Comparison of ENCODE assay signal across 8 mouse cellular contexts in the genomic region with DNA sequence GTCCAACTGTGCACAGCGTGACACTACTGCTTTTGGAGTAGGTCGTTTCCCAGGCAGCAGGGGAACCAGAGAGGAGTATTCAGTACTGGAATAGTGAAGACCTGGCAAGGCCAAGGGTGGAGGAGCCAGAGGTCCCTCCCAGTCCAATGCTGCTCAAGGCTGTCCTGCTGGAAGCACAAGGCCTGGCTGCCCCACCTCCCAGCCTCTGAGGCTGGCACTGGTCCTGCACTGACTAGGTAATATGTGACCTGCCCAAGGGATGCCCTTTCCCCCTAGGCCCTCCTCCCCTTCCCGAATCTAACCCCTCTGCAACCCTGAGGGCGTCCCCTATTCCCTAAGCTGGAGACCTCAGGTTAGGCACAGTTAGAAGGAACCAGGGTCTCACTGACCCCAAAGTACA. TPM values are rescaled to one million over a fixed set of nuclear protein-coding genes. Genes with fewer than 3 reads are reported as not detected.
DNase-seq lines count a peak whose midpoint lies in the region; ATAC-seq and TF ChIP-seq lines count a peak whose summit lies in the region.

No protein-coding gene starts in this region.

- in situ Hi-C loops in ES-E14 (cut with MboI; ENCODE audit: low sequenced_read_pairs in 2 of 2, unreplicated experiment in 2 of 2) = no loop called here

- peak overlapping the region; percentile 88 for H3K4me2 ChIP-seq in limb, embryonic 11.5 days (ENCODE audit: low read depth, severe bottlenecking)

- no peaks in the 10 kb centered on the region for H3K36me3 ChIP-seq in ES-E14 (ENCODE audit: control insufficient read depth, insufficient read depth, low read length, poor library complexity, severe bottlenecking)
- H3K36me3 ChIP-seq in hindbrain, embryonic 10.5 days = no peaks in the 10 kb centered on the region
- H3K36me3 ChIP-seq in limb, embryonic 11.5 days (ENCODE audit: control insufficient read depth, insufficient read depth, low read length) = no peaks in the 10 kb centered on the region

- no peak overlapping the region for H3K27ac ChIP-seq in gastrocnemius, adult 2 months
- no peak overlapping the region for H3K27ac ChIP-seq in ES-E14 (ENCODE audit: insufficient read depth, low read depth, low read length, poor library complexity, severe bottlenecking)
- 0 out of 2 replicates have a peak overlapping the region, but pooled peaks have one; percentile 71 for H3K27ac ChIP-seq in hindbrain, embryonic 10.5 days
- no peak overlapping the region for H3K27ac ChIP-seq in limb, embryonic 11.5 days (replicated peaks; ENCODE audit: low read depth, low read length)

- H3K9ac ChIP-seq in ES-E14 (ENCODE audit: insufficient read depth, low read depth, low read length, poor library complexity, severe bottlenecking) = no peak overlapping the region
- no peak overlapping the region for H3K9ac ChIP-seq in limb, embryonic 11.5 days (ENCODE audit: low read length)

- intact Hi-C loops in gastrocnemius, adult 2 months (cut with DNase I) = no loop called here
- intact Hi-C loops in gastrocnemius, postnatal 36 days (cut with DNase I) = no loop called here

- H3K4me3 ChIP-seq in gastrocnemius, adult 2 months = peak overlapping the region; percentile 72
- peak overlapping the region; percentile 29 to 75; a peak in 3 of 4 replicates for H3K4me3 ChIP-seq in ES-E14 (ENCODE audit: insufficient read depth in 1 of 2, low read depth in 1 of 2, low read length in 2 of 2, poor library complexity in 1 of 2, severe bottlenecking in 1 of 2)
- peak overlapping the region; percentile 55 for H3K4me3 ChIP-seq in hindbrain, embryonic 10.5 days
- peak overlapping the region; percentile 53 for H3K4me3 ChIP-seq in limb, embryonic 11.5 days (ENCODE audit: low read depth, low read length)

- H3K27me3 ChIP-seq in hindbrain, embryonic 10.5 days (ENCODE audit: insufficient read depth, poor library complexity, severe bottlenecking) = peaks cover 97% of the 10 kb centered on the region
- peaks cover 15% of the 10 kb centered on the region; the same call in 1 of the 2 replicates for H3K27me3 ChIP-seq in limb, embryonic 11.5 days (ENCODE audit: control insufficient read depth, insufficient read depth, low read length)

- peak; percentile 47 for DNase-seq in gastrocnemius, adult 2 months
- no peak for DNase-seq in gastrocnemius, postnatal 36 days
- no peak for DNase-seq in ES-E14 (ENCODE audit: low read depth, low spot score)
- no peak for DNase-seq in hindbrain, embryonic 10.5 days (ENCODE audit: low spot score)
- peak; percentile 36 for DNase-seq in limb, embryonic 11.5 days (ENCODE audit: low spot score)
- no peak for DNase-seq in urinary bladder, postnatal 4 days (ENCODE audit: low spot score in 2 of 2)
- DNase-seq in gastrocnemius, postnatal 4 days (ENCODE audit: low spot score in 2 of 2) = no peak
- DNase-seq in right cerebral cortex, postnatal 4 days = no peak

- WGBS in hindbrain, embryonic 10.5 days = 27% methylated on average over 4 of the region's 4 CpGs
- WGBS in limb, embryonic 11.5 days = 34% methylated on average over 4 of the region's 4 CpGs

- no peak for TF ChIP-seq CTCF in gastrocnemius, adult 2 months (IDR thresholded peaks at IDR 0.05)

- no peaks in the 10 kb centered on the region for H3K9me3 ChIP-seq in ES-E14 (ENCODE audit: control insufficient read depth, insufficient read depth, low read depth, low read length)
- no peaks in the 10 kb centered on the region for H3K9me3 ChIP-seq in hindbrain, embryonic 10.5 days
- no peaks in the 10 kb centered on the region for H3K9me3 ChIP-seq in limb, embryonic 11.5 days (ENCODE audit: control insufficient read depth, low read length)

- no peak for ATAC-seq in limb, embryonic 11.5 days (ENCODE audit: insufficient number of reproducible peaks, low FRiP score, low TSS enrichment, low read depth)

- peaks cover 2 to 23% of the 10 kb centered on the region in 2 experiments; a peak in 3 of 4 replicates for H3K4me1 ChIP-seq in ES-E14 (ENCODE audit: control insufficient read depth in 2 of 2, insufficient read depth in 2 of 2, low read length in 2 of 2, poor library complexity in 1 of 2)
- peaks cover 69% of the 10 kb centered on the region for H3K4me1 ChIP-seq in hindbrain, embryonic 10.5 days (replicated peaks)
- peaks cover 47% of the 10 kb centered on the region for H3K4me1 ChIP-seq in limb, embryonic 11.5 days (ENCODE audit: control insufficient read depth, insufficient read depth, low read length)

TF ChIP-seq in ES-E14, 5 proteins besides CTCF, POLR2A, EP300 and RAD21:
- no peak for TF ChIP-seq HCFC1 (IDR thresholded peaks at IDR 0.05; ENCODE audit: borderline replicate concordance, insufficient read depth, low read length)
- TF ChIP-seq ZNF384 (IDR thresholded peaks at IDR 0.05; ENCODE audit: low read depth, low read length) = no peak
- no peak for TF ChIP-seq CHD2 (IDR thresholded peaks at IDR 0.05; ENCODE audit: low read depth, low read length)
- no peak for TF ChIP-seq ZC3H11A (IDR thresholded peaks at IDR 0.05; ENCODE audit: borderline replicate concordance, low read depth, low read length)
- no peak for TF ChIP-seq MAFK (IDR thresholded peaks at IDR 0.05; ENCODE audit: insufficient read depth, low read depth, low read length)

RNA-seq across cellular contexts. Expression of a gene that starts 25.1 kb away (rescaled TPM):
- total RNA-seq in gastrocnemius, adult 2 months (2021) = 10 to 100 TPM; 28.9 to 33.6 TPM
- 10 to 100 TPM; 24.8 to 27.8 TPM for total RNA-seq in gastrocnemius, postnatal 36 days (2021)
- 128 and 143 TPM in 2 replicates for total RNA-seq in ES-E14 (2012; rRNA removed)
- 6.7 and 6.9 TPM in 2 replicates for polyA plus RNA-seq in hindbrain, embryonic 10.5 days (2016; fragmentation: Nextera tagmentation; extraction: Ambion mirVana)
- 12.3 and 14.3 TPM in 2 replicates for polyA plus RNA-seq in limb, embryonic 11.5 days (2014; fragmentation: Nextera tagmentation; extraction: Ambion mirVana)
- total RNA-seq in gastrocnemius, postnatal 4 days (2021) = 10 to 100 TPM; 51.0 to 58.8 TPM

Comparison
In these comparisons a context has a peak if more than half of its experiments do, and no peak if none do; other contexts are left out.
1. DNase-seq: peak in gastrocnemius, adult 2 months (single experiment) and limb, embryonic 11.5 days (single experiment); none in gastrocnemius, postnatal 36 days (0 of 2), ES-E14 (single experiment), hindbrain, embryonic 10.5 days (single experiment), urinary bladder, postnatal 4 days (0 of 2), gastrocnemius, postnatal 4 days (0 of 2) and right cerebral cortex, postnatal 4 days (single experiment).
2. Peak in every context shown above with its lines, with median percentiles within 50 percentile points of each other: H3K4me3 ChIP-seq.